Mouse (Mus musculus): Measurements from ENCODE around the gene Fbln2. TPM values are rescaled to one million over a fixed set of nuclear protein-coding genes. Genes with fewer than 3 reads are reported as not detected.
A peak's percentile ranks its signal among the peaks of the same experiment; 100 is the strongest.
"Not testable (repeated sequence)": the region's sequence is repeated elsewhere in the genome, so short reads cannot be mapped to it uniquely, and the experiment has no call there.

Gene Fbln2
- 100 to 1,000 TPM; 115 to 127 TPM for total RNA-seq (2021)
- long read RNA-seq, experiment 1, full-length matches to known transcripts: 164 of 215 reads
- long read RNA-seq, experiment 1, partial matches to known transcripts: 43 of 215 reads
- long read RNA-seq, experiment 1, other reads (novel, unspliced or antisense): 8 of 215 reads
- long read RNA-seq, experiment 2, full-length matches to known transcripts: 236 of 303 reads
- long read RNA-seq, experiment 2, partial matches to known transcripts: 40 of 303 reads
- long read RNA-seq, experiment 2, other reads (novel, unspliced or antisense): 27 of 303 reads

DNA sequence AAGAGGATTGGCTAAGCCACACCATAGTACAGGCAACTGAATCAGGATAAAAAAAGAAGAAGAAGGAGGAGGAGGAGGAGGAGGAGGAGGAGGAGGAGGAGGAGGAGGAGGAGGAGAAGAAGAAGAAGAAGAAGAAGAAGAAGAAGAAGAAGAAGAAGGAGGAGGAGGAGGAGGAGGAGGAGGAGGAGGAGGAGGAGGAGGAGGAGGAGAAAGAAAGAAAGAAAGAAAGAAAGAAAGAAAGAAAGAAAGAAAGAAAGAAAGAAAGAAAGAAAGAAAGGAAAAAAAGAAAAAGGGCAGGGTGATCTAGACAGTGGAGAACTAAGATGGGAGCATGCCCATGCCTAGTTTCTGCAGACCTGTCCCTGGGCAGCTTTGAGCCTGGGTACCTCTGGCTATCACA is at the start of gene Fbln2:
Gene Fbln2, plus strand, starts transcription at position 301 of the 400 bp plus-strand sequence.
- DNase-seq (ENCODE audit: low spot score in 2 of 2): not testable (repeated sequence)

GRCm38 (mm10) chr6:91163195-91163911 is 48.9 kb upstream of the Fbln2 start:
- no peak for DNase-seq (ENCODE audit: low spot score in 2 of 2)

- no peak for DNase-seq (ENCODE audit: low spot score in 2 of 2)
Observed at GRCm38 (mm10) chr6:91164584-91164983, 47.7 kb upstream of the Fbln2 start.

GRCm38 (mm10) chr6:91165210-91165609 is 47.0 kb upstream of the Fbln2 start:
- peak in 1 of 2 experiments; percentile 64 for DNase-seq (ENCODE audit: low spot score in 2 of 2)

- DNase-seq (ENCODE audit: low spot score in 2 of 2): no peak
Observed at GRCm38 (mm10) chr6:91167828-91168227, 44.4 kb upstream of the Fbln2 start.

- no peak for DNase-seq (ENCODE audit: low spot score in 2 of 2)
Observed at GRCm38 (mm10) chr6:91169129-91169528, 43.1 kb upstream of the Fbln2 start.

DNA sequence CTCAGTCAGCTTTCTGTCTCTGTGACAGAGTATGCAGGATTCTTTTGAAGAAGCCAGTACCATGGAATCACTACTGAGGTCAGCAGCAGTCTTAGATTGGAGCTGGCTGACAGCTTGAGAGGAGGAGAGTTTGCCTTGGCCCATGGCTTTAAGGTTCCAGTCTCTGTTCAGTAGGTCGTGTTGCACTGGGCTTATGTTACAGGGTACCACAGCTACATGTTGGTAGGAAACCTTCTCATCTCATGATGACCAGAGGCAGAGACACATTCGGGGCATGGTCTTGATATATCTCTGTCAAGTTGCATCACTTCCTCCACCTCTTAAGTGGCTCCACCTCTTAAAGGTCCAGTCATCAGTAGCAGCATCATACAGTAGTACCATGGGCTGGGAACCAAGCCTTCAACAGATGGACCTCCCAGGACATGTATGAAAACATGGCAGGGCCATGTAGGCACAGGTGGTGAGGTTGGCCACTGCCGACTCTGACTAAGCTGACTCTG is 40.8 kb upstream of the Fbln2 start:
- no peak for DNase-seq (ENCODE audit: low spot score in 2 of 2)

GRCm38 (mm10) chr6:91172381-91172780 is 39.9 kb upstream of the Fbln2 start:
- no peak for DNase-seq (ENCODE audit: low spot score in 2 of 2)

GRCm38 (mm10) chr6:91173221-91173880 is 38.9 kb upstream of the Fbln2 start:
- DNase-seq (ENCODE audit: low spot score in 2 of 2): peak; percentile 63 to 70

GRCm38 (mm10) chr6:91174211-91174610 is 38.0 kb upstream of the Fbln2 start:
- DNase-seq (ENCODE audit: low spot score in 2 of 2): no peak

GRCm38 (mm10) chr6:91180767-91181171 is 31.5 kb upstream of the Fbln2 start:
- peak in 1 of 2 experiments; percentile 60 for DNase-seq (ENCODE audit: low spot score in 2 of 2)

GRCm38 (mm10) chr6:91181320-91181719 is 30.9 kb upstream of the Fbln2 start:
- peak; percentile 63 to 82 for DNase-seq (ENCODE audit: low spot score in 2 of 2)

DNA sequence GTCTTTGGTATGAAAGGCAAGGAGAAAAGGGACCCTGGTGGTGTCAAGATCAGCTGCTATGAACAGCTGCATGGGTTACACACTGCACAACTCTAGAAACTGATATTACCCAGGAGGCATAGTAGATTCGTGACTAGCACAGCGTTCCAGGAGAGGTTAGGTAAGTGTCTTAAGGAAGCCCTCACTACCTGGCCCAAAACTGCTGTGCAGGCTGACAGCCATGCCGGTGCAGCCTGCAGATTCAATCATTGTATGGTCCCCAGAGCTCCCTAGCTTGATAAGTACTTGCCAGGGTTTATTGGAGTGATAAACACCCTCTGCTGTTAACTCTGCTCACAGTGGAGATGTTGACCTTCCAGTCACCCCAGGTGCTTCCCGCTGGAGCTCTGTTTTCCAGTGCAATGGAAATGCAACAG is 30.2 kb upstream of the Fbln2 start:
- no peak for DNase-seq (ENCODE audit: low spot score in 2 of 2)

DNA sequence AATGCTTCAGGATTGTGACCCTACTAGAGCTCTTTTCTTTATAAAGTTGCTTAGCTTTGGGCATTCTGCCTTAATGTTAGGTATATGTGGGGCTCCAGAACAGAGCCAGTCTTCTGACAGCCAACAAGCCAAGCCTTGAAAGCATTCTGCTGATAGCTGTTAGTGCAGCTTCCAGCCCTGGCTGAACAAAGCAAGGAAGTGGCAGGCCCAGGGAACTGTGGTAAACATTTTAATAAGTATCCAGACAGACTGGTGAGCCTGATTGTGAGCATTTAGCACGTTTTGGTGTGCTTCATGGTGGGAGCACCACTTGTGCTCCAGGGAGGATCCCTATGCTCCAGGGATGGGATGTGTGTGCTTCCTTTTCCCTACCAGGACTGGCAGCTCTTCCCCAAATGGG is 29.2 kb upstream of the Fbln2 start:
- DNase-seq (ENCODE audit: low spot score in 2 of 2): no peak

DNA sequence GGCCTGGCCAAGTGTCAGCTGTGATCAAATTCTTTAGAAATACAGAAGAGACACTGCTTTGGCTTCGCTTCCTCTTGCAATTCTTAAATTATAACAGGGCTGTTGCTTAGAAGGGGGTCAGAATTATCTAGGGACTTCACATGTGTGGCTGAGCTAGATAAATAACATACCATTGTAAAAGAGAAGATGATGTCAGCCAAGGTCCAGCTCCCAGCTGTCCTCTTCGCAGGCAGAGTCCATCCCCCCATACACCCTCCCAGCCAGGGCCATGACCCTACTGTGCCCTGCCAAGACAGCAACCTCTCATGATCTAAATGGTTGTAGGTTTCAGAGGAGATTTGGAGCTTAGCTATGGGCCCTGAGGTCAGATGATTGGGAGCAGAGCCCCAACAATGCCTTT is 28.3 kb upstream of the Fbln2 start:
- peak in 1 of 2 experiments; percentile 58 for DNase-seq (ENCODE audit: low spot score in 2 of 2)

DNA sequence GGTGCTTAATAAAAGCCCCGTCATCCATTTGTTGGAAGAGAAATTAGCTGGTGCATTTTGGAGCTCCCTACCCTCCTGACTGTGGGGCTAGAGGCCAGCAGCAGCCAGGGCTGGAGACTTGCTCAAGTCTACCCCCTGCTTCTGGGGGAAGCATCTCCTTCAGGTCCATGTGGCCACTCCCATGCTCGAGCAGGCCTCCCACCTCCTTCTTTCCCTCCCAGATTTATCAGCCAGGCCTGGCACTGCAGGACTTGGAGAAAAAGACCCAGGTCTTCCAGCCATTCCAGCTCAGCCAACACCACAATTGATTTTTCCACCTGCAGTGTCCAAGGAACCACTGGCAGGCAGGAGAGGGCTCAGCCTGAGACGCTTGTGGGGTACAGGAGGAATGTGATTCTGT is 27.5 kb upstream of the Fbln2 start:
- DNase-seq (ENCODE audit: low spot score in 2 of 2): no peak

DNA sequence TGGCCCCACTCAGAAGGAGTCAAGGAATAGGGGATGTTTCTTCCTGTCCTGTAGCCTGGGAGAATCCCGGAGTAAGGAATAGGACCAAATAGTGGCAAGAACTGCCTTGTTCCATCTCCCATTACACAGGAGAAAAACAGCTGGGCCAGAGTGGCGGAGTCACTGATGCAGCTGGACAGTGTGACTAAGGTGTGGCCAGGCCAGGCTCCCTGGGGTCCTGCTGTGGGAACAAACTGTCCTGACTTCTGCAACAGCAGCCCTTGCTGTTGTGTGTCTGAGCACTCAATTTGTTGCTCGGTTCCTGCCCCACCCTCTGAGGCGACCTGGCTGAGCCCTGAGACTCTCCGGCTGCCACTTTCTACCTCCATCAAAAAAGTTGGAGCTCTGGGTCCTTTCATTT is 26.8 kb upstream of the Fbln2 start:
- DNase-seq (ENCODE audit: low spot score in 2 of 2): peak in 1 of 2 experiments; percentile 58

DNA sequence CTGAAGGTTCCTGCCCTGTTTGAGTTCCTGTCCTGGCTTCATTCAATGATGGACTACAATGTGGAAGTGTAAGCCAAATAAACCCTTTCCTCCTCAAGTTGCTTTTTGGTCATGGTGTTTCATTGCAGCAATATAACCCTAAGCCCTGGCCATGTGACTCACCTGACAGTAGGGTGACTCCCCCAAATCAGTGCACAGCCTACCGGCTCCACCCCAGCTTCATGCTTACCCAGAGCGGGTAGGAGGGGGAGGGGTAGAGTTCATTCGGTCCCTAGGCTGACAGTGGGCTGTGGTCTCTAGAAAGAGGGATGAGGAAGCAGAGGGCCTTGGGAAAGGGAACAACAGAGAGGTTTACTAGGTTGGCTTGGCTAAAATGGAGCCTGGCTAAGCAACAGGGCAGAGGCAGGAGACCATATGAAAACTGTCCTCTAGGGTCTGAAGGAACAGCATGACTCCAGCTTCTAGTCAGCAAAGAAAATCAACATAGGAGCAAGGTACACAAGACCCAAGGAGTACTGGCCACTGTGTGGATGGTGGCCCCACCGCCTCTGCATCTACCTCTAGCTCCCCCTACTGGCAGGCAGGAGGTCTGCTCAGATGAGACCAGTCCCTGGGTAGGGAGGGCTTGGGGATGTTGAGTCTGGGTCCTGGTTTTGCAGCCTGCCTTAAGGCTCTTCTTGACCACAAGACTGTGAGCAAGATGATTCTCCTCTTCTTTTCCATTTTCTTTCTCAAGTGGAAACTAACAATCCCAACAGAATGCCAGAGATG is 25.9 kb upstream of the Fbln2 start:
- no peak for DNase-seq (ENCODE audit: low spot score in 2 of 2)

DNA sequence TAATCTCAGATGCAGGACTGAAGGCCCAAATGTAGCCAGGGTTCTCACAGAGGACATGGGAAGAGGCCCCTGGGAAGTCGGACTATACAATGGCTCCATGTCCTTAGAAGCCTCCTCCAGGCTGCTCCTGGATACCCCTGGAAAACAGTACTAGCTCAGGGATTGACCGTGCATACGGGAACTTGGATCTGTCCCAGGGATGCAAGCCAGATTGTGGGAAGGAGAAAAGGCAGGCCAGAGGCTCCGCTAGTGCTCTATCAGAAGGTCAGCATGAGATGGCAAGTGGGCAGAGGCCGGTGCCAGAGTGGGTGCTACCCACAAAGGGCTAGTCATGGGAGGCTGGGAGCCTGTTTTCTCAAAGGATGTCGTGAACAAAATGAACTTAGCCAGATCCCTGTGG is 25.3 kb upstream of the Fbln2 start:
- DNase-seq (ENCODE audit: low spot score in 2 of 2): no peak

GRCm38 (mm10) chr6:91187871-91188270 is 24.4 kb upstream of the Fbln2 start:
- no peak for DNase-seq (ENCODE audit: low spot score in 2 of 2)

- no peak for DNase-seq (ENCODE audit: low spot score in 2 of 2)
Observed at GRCm38 (mm10) chr6:91189971-91190370, 22.3 kb upstream of the Fbln2 start.
